Mouse (Mus musculus): ENCODE measurements around the gene Pdzk1. TPM values are rescaled to one million over a fixed set of nuclear protein-coding genes. Genes with fewer than 3 reads are reported as not detected.

Gene Pdzk1
- polyA plus RNA-seq, 1 experiment from 2014 or later, result not detected

DNA sequence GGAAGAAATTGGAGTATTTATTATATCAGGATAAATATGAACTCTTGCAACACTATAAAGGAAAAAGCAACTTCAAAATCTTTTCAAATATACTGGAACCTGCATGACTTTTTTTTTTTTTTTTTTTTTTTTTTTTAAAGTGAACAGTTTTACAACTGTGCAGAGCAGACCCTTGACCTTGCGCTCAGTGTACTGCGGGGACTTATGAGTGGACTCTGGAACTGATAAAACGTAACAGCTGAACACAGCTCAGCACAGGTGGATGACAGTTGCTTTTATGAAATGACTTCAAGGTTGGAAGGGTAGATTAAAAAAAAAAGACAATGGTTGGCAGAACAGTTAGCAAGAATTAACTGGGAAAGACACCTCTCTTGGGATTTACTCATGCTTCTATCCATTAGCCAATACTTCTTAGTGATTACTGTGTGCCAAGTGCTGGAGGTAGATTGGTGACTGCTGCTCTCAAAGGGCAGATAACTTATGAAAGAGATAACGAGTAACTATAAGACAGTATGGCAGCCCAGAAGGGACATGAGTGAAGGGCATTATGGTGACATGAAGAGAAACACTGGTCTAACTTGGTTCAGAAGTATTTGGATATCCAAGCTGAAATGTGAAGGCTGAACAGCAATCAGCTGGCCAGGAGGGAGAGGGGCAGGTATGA lies 73.4 kb downstream of the Pdzk1 start:
- H3K9ac ChIP-seq, result no peak overlapping the region
- no peaks in the 10 kb centered on the region for H3K9me3 ChIP-seq (replicated peaks)
- H3K27ac ChIP-seq, result no peak overlapping the region
- ATAC-seq (replicated peaks; ENCODE audit: insufficient number of reproducible peaks, insufficient read depth, low FRiP score, low read depth), result no peak
- peaks cover 10% of the 10 kb centered on the region for H3K27me3 ChIP-seq
- no peak overlapping the region for H3K4me2 ChIP-seq
- peaks cover 9% of the 10 kb centered on the region for H3K4me1 ChIP-seq (replicated peaks)
- no peak overlapping the region for H3K4me3 ChIP-seq
- H3K36me3 ChIP-seq, result peaks cover 8% of the 10 kb centered on the region
- 83% methylated on average over 4 of the region's 4 CpGs for WGBS

DNA sequence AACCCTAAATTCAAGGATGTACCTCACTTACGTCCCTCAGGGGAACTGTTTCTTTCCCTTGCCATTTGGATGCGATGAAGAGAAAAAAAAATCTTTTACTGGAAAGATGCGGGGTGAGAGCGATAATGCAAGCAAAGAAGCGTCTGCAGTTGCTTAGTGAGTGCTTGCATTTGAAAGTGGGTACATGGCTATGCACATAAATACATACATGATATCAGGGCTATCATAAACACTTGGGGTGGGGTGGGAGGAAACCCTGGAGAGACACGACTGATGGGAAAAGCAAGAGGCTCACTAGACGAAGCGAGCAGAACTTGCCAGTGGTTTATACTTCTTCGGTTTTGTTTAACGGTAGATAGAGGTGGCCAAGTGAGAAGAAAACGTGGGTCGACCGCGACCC lies 75.3 kb downstream of the Pdzk1 start, which contains the start of gene Gja5:
TSS of gene Gja5 (plus strand) at position 301 of the 400 bp plus-strand sequence.
- H3K9ac ChIP-seq, result peak within 1 kb of the TSS; percentile 85
- no peaks in the 10 kb centered on the region for H3K36me3 ChIP-seq
- H3K4me1 ChIP-seq (replicated peaks), result peaks cover 9% of the 10 kb centered on the region
- 13% methylated on average over 14 of the region's 14 CpGs for WGBS
- peaks cover 13% of the 10 kb centered on the region for H3K27me3 ChIP-seq
- ATAC-seq (replicated peaks; ENCODE audit: insufficient number of reproducible peaks, insufficient read depth, low FRiP score, low read depth), result no peak
- H3K4me3 ChIP-seq, result peak within 1 kb of the TSS; percentile 87
- peak within 1 kb of the TSS; percentile 85 for H3K4me2 ChIP-seq
- H3K9me3 ChIP-seq (replicated peaks), result no peaks in the 10 kb centered on the region
- peak within 1 kb of the TSS; percentile 24; the same call in 1 of the 2 replicates for H3K27ac ChIP-seq

DNA sequence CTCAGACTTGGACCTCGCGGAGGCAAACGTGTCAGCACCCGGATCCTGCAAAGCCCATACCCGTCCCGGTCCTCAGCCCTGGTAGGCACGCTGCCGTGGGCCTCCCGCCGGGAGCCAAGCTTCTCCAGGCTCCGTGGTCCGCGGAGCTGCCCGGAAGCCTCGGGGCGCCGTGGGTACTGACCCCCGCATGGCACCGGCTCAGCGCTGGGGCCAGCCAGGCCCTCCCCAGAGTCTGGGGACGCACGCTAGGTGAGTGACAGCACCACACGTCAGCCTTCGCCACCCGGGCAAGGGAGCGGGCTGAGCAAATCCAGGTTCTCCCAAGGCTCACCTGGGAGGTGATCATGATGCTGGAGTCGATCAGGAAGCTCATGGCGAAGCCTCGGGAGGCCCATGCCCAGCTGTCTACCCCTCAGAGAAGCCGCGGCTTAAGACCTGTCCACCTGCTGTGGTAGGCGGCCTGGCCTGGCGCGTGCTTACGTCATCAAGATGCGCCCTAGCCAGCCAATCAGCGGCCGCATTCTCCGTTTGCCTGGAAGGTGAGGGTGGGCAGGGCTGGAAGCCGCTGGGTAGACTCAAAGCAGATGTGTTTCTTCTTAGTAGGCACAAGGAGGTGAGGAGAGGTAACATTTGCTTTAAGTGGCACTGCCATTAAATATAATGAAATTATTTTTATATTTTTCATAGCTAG lies 75.9 kb downstream of the Pdzk1 start, which contains the start of gene Gpr89:
TSS of gene Gpr89 (minus strand) at position 496 of the 691 bp plus-strand sequence.
- peak; percentile 95 for ATAC-seq (replicated peaks; ENCODE audit: insufficient number of reproducible peaks, insufficient read depth, low FRiP score, low read depth)
- H3K36me3 ChIP-seq, result no peaks in the 10 kb centered on the region
- no peaks in the 10 kb centered on the region for H3K9me3 ChIP-seq (replicated peaks)
- peaks cover 13% of the 10 kb centered on the region for H3K27me3 ChIP-seq
- peak within 1 kb of the TSS; percentile 24; the same call in 1 of the 2 replicates for H3K27ac ChIP-seq
- peak within 1 kb of the TSS; percentile 85 for H3K9ac ChIP-seq
- peak within 1 kb of the TSS; percentile 87 for H3K4me3 ChIP-seq
- WGBS, result 0% methylated on average over 40 of the region's 40 CpGs
- H3K4me2 ChIP-seq, result peak within 1 kb of the TSS; percentile 85
- H3K4me1 ChIP-seq (replicated peaks), result peaks cover 9% of the 10 kb centered on the region

- peak overlapping the region; percentile 85 for H3K4me2 ChIP-seq
- H3K4me1 ChIP-seq (replicated peaks), result peaks cover 9% of the 10 kb centered on the region
- H3K9ac ChIP-seq, result peak overlapping the region; percentile 85
- no peak for ATAC-seq (replicated peaks; ENCODE audit: insufficient number of reproducible peaks, insufficient read depth, low FRiP score, low read depth)
- no peaks in the 10 kb centered on the region for H3K36me3 ChIP-seq
- peaks cover 13% of the 10 kb centered on the region for H3K27me3 ChIP-seq
- H3K4me3 ChIP-seq, result peak overlapping the region; percentile 87
- H3K9me3 ChIP-seq (replicated peaks), result no peaks in the 10 kb centered on the region
- 40% methylated on average over 9 of the region's 9 CpGs for WGBS
- no peak overlapping the region for H3K27ac ChIP-seq
Measured at GRCm38 (mm10) chr3:96905592-96905991, 76.5 kb downstream of the Pdzk1 start.

Other genes starting within 250 kb of the Pdzk1 start
- gene Polr3gl, start 235.1 kb upstream of the Pdzk1 start, polyA plus RNA-seq (2015; fragmentation: Nextera tagmentation; extraction: Ambion mirVana), result 34.8 and 38.3 TPM in 2 replicates
- 6.7 TPM in 2 replicates for gene Ankrd34a, start 232.6 kb upstream of the Pdzk1 start, polyA plus RNA-seq (2015; fragmentation: Nextera tagmentation; extraction: Ambion mirVana)
- gene Lix1l, start 228.1 kb upstream of the Pdzk1 start, polyA plus RNA-seq (2015; fragmentation: Nextera tagmentation; extraction: Ambion mirVana), result 5.3 and 5.5 TPM in 2 replicates
- gene Rbm8a, start 199.4 kb upstream of the Pdzk1 start, polyA plus RNA-seq (2015; fragmentation: Nextera tagmentation; extraction: Ambion mirVana), result 73.9 and 78.7 TPM in 2 replicates
- 35.5 and 37.6 TPM in 2 replicates for gene Pex11b, start 193.9 kb upstream of the Pdzk1 start, polyA plus RNA-seq (2015; fragmentation: Nextera tagmentation; extraction: Ambion mirVana)
- gene Gm42957, start 193.8 kb upstream of the Pdzk1 start, polyA plus RNA-seq (2015; fragmentation: Nextera tagmentation; extraction: Ambion mirVana), result 0.10 and 0.15 TPM in 2 replicates
- gene Itga10, start 183.7 kb upstream of the Pdzk1 start, polyA plus RNA-seq (2015; fragmentation: Nextera tagmentation; extraction: Ambion mirVana), result 1.00 and 1.2 TPM in 2 replicates
- gene Ankrd35, start 159.2 kb upstream of the Pdzk1 start, polyA plus RNA-seq (2015; fragmentation: Nextera tagmentation; extraction: Ambion mirVana), result 0.31 and 0.56 TPM in 2 replicates
- 33.2 and 43.7 TPM in 2 replicates for gene Pias3, start 132.9 kb upstream of the Pdzk1 start, polyA plus RNA-seq (2015; fragmentation: Nextera tagmentation; extraction: Ambion mirVana)
- gene Nudt17, start 120.7 kb upstream of the Pdzk1 start, polyA plus RNA-seq (2015; fragmentation: Nextera tagmentation; extraction: Ambion mirVana), result 6.6 and 7.0 TPM in 2 replicates
- gene Polr3c, start 101.7 kb upstream of the Pdzk1 start, polyA plus RNA-seq (2015; fragmentation: Nextera tagmentation; extraction: Ambion mirVana), result 23.6 and 28.6 TPM in 2 replicates
- 33.4 and 40.5 TPM in 2 replicates for gene Rnf115, start 101.6 kb upstream of the Pdzk1 start, polyA plus RNA-seq (2015; fragmentation: Nextera tagmentation; extraction: Ambion mirVana)
- gene Cd160, start 67 bp downstream of the Pdzk1 start, polyA plus RNA-seq (2015; fragmentation: Nextera tagmentation; extraction: Ambion mirVana), result 0.60 and 4.0 TPM in 2 replicates
- 78.7 and 103 TPM in 2 replicates for gene Gja5, start 75.4 kb downstream of the Pdzk1 start, polyA plus RNA-seq (2015; fragmentation: Nextera tagmentation; extraction: Ambion mirVana)
- 24.6 and 28.6 TPM in 2 replicates for gene Gpr89, start 76.1 kb downstream of the Pdzk1 start, polyA plus RNA-seq (2015; fragmentation: Nextera tagmentation; extraction: Ambion mirVana)
- not detected in 2 replicates for gene Gja8, start 96.7 kb downstream of the Pdzk1 start, polyA plus RNA-seq (2015; fragmentation: Nextera tagmentation; extraction: Ambion mirVana)

Measured in heart, embryonic 15.5 days (tissue).